Mouse (Mus musculus) small intestine, adult 2 months (tissue): Measurements from ENCODE around the gene Ctbp1. TPM values are rescaled to one million over a fixed set of nuclear protein-coding genes. Genes with fewer than 3 reads are reported as not detected.

Source experiments
- H3K27ac ChIP-seq: fragments of 200-500 bp; 2 replicates; pipeline ENCODE4 v1.5.1; 2012; ENCODE audit warnings: low read depth, low read length, control low read depth, inconsistent platforms; ENCODE audit not compliant: insufficient read depth
- H3K27me3 ChIP-seq: fragments of 200-500 bp; 2 replicates; pipeline ENCODE4 v1.6.1; 2012; ENCODE audit warnings: mild to moderate bottlenecking, moderate library complexity, low read length, inconsistent platforms; ENCODE audit not compliant: control insufficient read depth, insufficient read depth
- H3K36me3 ChIP-seq: fragments of 200-500 bp; 2 replicates; pipeline ENCODE4 v1.6.1; 2012; ENCODE audit warnings: mild to moderate bottlenecking, low read length, control low read depth, inconsistent platforms; ENCODE audit not compliant: control insufficient read depth, insufficient read depth
- H3K4me1 ChIP-seq: fragments of 200-500 bp; 2 replicates; pipeline ENCODE4 v1.6.1; 2012; ENCODE audit warnings: low read length, inconsistent platforms, mixed read lengths; ENCODE audit not compliant: control insufficient read depth, insufficient read depth, insufficient read length
- H3K4me3 ChIP-seq: fragments of 200-500 bp; 2 replicates; pipeline ENCODE4 v1.5.1; 2012; ENCODE audit warnings: low read depth, mild to moderate bottlenecking, control low read depth, inconsistent platforms, low read length, moderate library complexity
- CTCF ChIP-seq: fragments of 200-500 bp; IDR thresholded peaks from 2 replicates; pipeline ENCODE4 v1.5.1; 2012; ENCODE audit warnings: low read depth, mild to moderate bottlenecking, control low read depth, inconsistent platforms, low read length, moderate library complexity, mixed read lengths; ENCODE audit not compliant: insufficient replicate concordance, insufficient read length; ENCODE audit errors: extremely low read depth
- POLR2A ChIP-seq: fragments of 200-500 bp; IDR thresholded peaks from 2 replicates; pipeline ENCODE4 v1.6.1; 2012; ENCODE audit warnings: low read depth, mild to moderate bottlenecking, control low read depth, inconsistent platforms, low read length, moderate library complexity
- WGBS: fragments of 180-500 bp; shearing (Covaris S2); methylation state at CpG from one replicate; pipeline ENCODE4 v1.1.7; 2018; 5-methylcytosine and 5-hydroxymethylcytosine counted together
- polyA plus RNA-seq: library from polyadenylated mRNA; depleted of rRNA; stranded (reverse); fragments of >200 nt; gene quantifications from 2 replicates; pipeline ENCODE4 v1.2.3, GENCODE M21; 2012

Ctbp1 gene
- polyA plus RNA-seq, 1 experiment, result 390 TPM

- H3K4me3 ChIP-seq, result no peak overlapping the region
- 57% methylated on average over 14 of the region's 14 CpGs for WGBS
- H3K27me3 ChIP-seq, result no peaks in the 10 kb centered on the region
- peaks cover 1% of the 10 kb centered on the region; the same call in 1 of the 2 replicates for H3K4me1 ChIP-seq
- TF ChIP-seq POLR2A (no peak), CTCF (no peak)
- H3K36me3 ChIP-seq, result no peaks in the 10 kb centered on the region
- no peak overlapping the region for H3K27ac ChIP-seq
Measured at GRCm38 (mm10) chr5:33208533-33209245, 66.1 kb downstream of the Ctbp1 start.

GRCm38 (mm10) chr5:33207136-33207535, 67.7 kb downstream of the Ctbp1 start:
- Histone ChIP-seq H3K27ac (no peak overlapping the region), H3K27me3 (no peaks in the 10 kb centered on the region), H3K36me3 (no peaks in the 10 kb centered on the region), H3K4me3 (no peak overlapping the region), H3K4me1 (peaks cover 2% of the 10 kb centered on the region; the same call in 1 of the 2 replicates)
- TF ChIP-seq CTCF, result no peak
- TF ChIP-seq POLR2A, result no peak
- 53% methylated on average over 9 of the region's 9 CpGs for WGBS

- Histone ChIP-seq H3K4me1 (peaks cover 2% of the 10 kb centered on the region; the same call in 1 of the 2 replicates), H3K27me3 (no peaks in the 10 kb centered on the region), H3K36me3 (no peaks in the 10 kb centered on the region), H3K4me3 (no peak overlapping the region), H3K27ac (no peak overlapping the region)
- TF ChIP-seq POLR2A (no peak), CTCF (no peak)
- WGBS, result 42% methylated on average over 7 of the region's 7 CpGs
Measured at GRCm38 (mm10) chr5:33206328-33206727, 68.5 kb downstream of the Ctbp1 start.

GRCm38 (mm10) chr5:33204284-33204683, 70.5 kb downstream of the Ctbp1 start:
- TF ChIP-seq CTCF (no peak), POLR2A (no peak)
- Histone ChIP-seq H3K27ac (no peak overlapping the region), H3K36me3 (no peaks in the 10 kb centered on the region), H3K27me3 (no peaks in the 10 kb centered on the region), H3K4me3 (no peak overlapping the region), H3K4me1 (peaks cover 2% of the 10 kb centered on the region; the same call in 1 of the 2 replicates)
- WGBS, result 73% methylated on average over 7 of the region's 7 CpGs

- no peak overlapping the region for H3K4me3 ChIP-seq
- no peaks in the 10 kb centered on the region for H3K36me3 ChIP-seq
- H3K27me3 ChIP-seq, result no peaks in the 10 kb centered on the region
- TF ChIP-seq POLR2A, result no peak
- peak; percentile 92; the same call in 1 of the 2 replicates for TF ChIP-seq CTCF
- H3K4me1 ChIP-seq, result peaks cover 2% of the 10 kb centered on the region; the same call in 1 of the 2 replicates
- no peak overlapping the region for H3K27ac ChIP-seq
- 11% methylated on average over 9 of the region's 9 CpGs for WGBS
Measured at GRCm38 (mm10) chr5:33203691-33204242, 71.0 kb downstream of the Ctbp1 start.

GRCm38 (mm10) chr5:33203171-33203565, 71.6 kb downstream of the Ctbp1 start:
- H3K4me1 ChIP-seq, result peaks cover 2% of the 10 kb centered on the region; the same call in 1 of the 2 replicates
- H3K4me3 ChIP-seq, result no peak overlapping the region
- no peak overlapping the region for H3K27ac ChIP-seq
- H3K36me3 ChIP-seq, result no peaks in the 10 kb centered on the region
- 73% methylated on average over 6 of the region's 6 CpGs for WGBS
- TF ChIP-seq POLR2A (no peak), CTCF (no peak)
- H3K27me3 ChIP-seq, result no peaks in the 10 kb centered on the region

GRCm38 (mm10) chr5:33202516-33203170, 72.2 kb downstream of the Ctbp1 start:
- H3K36me3 ChIP-seq, result no peaks in the 10 kb centered on the region
- TF ChIP-seq POLR2A (no peak), CTCF (no peak)
- H3K4me3 ChIP-seq, result no peak overlapping the region
- no peak overlapping the region for H3K27ac ChIP-seq
- peaks cover 2% of the 10 kb centered on the region; the same call in 1 of the 2 replicates for H3K4me1 ChIP-seq
- no peaks in the 10 kb centered on the region for H3K27me3 ChIP-seq
- 75% methylated on average over 13 of the region's 13 CpGs for WGBS
